In the genomic region with DNA sequence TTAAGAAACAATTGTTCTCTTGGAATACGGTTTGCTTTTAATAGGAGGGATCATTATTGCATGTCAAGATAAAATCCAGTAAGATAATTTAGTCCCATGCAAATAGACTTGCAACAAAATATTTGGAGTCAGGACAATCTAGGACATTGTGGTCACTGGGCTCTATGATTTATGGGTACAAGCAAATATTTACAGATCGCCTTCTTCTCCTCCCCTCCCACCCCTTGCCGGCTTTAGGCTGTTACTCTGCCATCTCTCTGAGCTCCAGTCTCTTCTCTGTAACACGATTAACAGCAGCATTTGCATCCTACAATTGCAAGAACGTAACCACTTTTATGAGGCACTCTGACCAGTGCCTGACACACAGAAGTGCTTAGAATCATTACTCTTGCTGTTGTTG, we compare ENCODE assay signal across 19 mouse cellular contexts.
"Had no signal": no experiment of that assay in that cellular context is flagged by ENCODE, and none has a peak within 500 bp of the region (broad histone marks: within the 10 kb centered on the region; RNA-seq: fewer than 3 reads in every experiment).

No protein-coding gene starts in this region.

- H3K36me3 ChIP-seq: lung, embryonic 15.5 days; midbrain, embryonic 10.5 days; midbrain, embryonic 12.5 days; neural tube, embryonic 13.5 days; neural tube, embryonic 15.5 days had no signal

- H3K4me3 ChIP-seq: lung, embryonic 15.5 days; midbrain, embryonic 10.5 days; midbrain, embryonic 12.5 days; myocyte; neural tube, embryonic 13.5 days; neural tube, embryonic 15.5 days had no signal

- H3K9ac ChIP-seq: lung, embryonic 15.5 days; midbrain, embryonic 12.5 days; neural tube, embryonic 13.5 days; neural tube, embryonic 15.5 days had no signal

- DNase-seq: lung, adult 2 months; lung, postnatal 4 days; midbrain, embryonic 14.5 days; retina, postnatal 1 day; right cerebral cortex, adult 18-20 months; right cerebral cortex, postnatal 25 days; right cerebral cortex, postnatal 4 days; spleen, adult 18-20 months; thymus, adult 18-20 months; thymus, postnatal 14 days; thymus, postnatal 36 days had no signal

- ATAC-seq: lung, postnatal 0 days; midbrain, embryonic 16.5 days had no signal

- H3K4me2 ChIP-seq: lung, embryonic 15.5 days; midbrain, embryonic 12.5 days; neural tube, embryonic 13.5 days; neural tube, embryonic 15.5 days had no signal

- H3K4me1 ChIP-seq: neural tube, embryonic 15.5 days had no signal

- H3K27ac ChIP-seq: lung, embryonic 15.5 days; midbrain, embryonic 10.5 days; midbrain, embryonic 12.5 days; neural tube, embryonic 13.5 days; neural tube, embryonic 15.5 days had no signal

- H3K9me3 ChIP-seq: lung, embryonic 15.5 days; midbrain, embryonic 10.5 days; midbrain, embryonic 12.5 days; neural tube, embryonic 13.5 days; neural tube, embryonic 15.5 days had no signal

- H3K27me3 ChIP-seq: lung, embryonic 15.5 days; midbrain, embryonic 12.5 days; neural tube, embryonic 13.5 days; neural tube, embryonic 15.5 days had no signal
